Comparison of ENCODE assay signal across 22 mouse cellular contexts in the genomic region with DNA sequence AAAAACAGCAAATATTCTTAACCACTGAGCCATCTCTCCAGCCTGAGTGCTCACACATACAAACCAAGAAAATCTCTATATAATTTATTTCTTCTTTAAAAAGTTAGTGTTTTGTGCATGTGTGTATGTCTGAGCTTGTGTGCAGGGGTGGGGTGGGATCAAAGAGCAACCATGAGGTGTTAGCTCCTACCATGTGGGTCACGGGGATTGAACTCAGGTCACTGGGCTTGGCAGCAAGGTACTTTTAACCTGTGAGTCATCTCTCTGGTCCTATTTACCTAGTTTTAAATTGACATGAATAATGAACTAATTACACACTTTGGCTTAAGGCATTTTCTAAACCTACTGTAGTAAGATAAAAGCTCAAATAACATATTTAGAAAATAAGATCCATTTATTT. TPM values are rescaled to one million over a fixed set of nuclear protein-coding genes. Genes with fewer than 3 reads are reported as not detected.
A peak's percentile ranks its signal among the peaks of the same experiment; 100 is the strongest.
DNase-seq lines count a peak whose midpoint lies in the region; ATAC-seq and TF ChIP-seq lines count a peak whose summit lies in the region.
"Had no signal": no experiment of that assay in that cellular context is flagged by ENCODE, and none has a peak within 500 bp of the region (broad histone marks: within the 10 kb centered on the region; RNA-seq: fewer than 3 reads in every experiment).

No protein-coding gene starts in this region.

- H3K79me2 ChIP-seq in liver, adult 2 months (ENCODE audit: control insufficient read depth, insufficient read depth, low read length), result no peaks in the 10 kb centered on the region; the same call in 1 of the 2 replicates

- H3K27ac ChIP-seq in intestine, embryonic 15.5 days, result no peak overlapping the region
- H3K27ac ChIP-seq in intestine, postnatal 0 days (ENCODE audit: low read depth, low read length), result no peak overlapping the region
- H3K27ac ChIP-seq in liver, adult 2 months (replicated peaks; ENCODE audit: insufficient read depth, low read depth, low read length), result no peak overlapping the region
- H3K27ac ChIP-seq in liver, embryonic 11.5 days (ENCODE audit: low read depth, low read length), result no peak overlapping the region
- H3K27ac ChIP-seq in intestine, embryonic 16.5 days (ENCODE audit: low read length), result no peak overlapping the region
- H3K27ac ChIP-seq in stomach, postnatal 0 days (replicated peaks), result no peak overlapping the region
- H3K27ac ChIP-seq in hindbrain, embryonic 10.5 days, result no peak overlapping the region

- no peaks in the 10 kb centered on the region for H3K4me1 ChIP-seq in intestine, embryonic 15.5 days (replicated peaks)
- no peaks in the 10 kb centered on the region for H3K4me1 ChIP-seq in intestine, postnatal 0 days (replicated peaks; ENCODE audit: control insufficient read depth, insufficient read depth, low read length)
- H3K4me1 ChIP-seq in liver, adult 2 months (ENCODE audit: control insufficient read depth, insufficient read depth, low read length), result peaks cover 4% of the 10 kb centered on the region; the same call in 1 of the 2 replicates
- H3K4me1 ChIP-seq in liver, embryonic 11.5 days (replicated peaks; ENCODE audit: control insufficient read depth, insufficient read depth, low read length), result no peaks in the 10 kb centered on the region
- no peaks in the 10 kb centered on the region for H3K4me1 ChIP-seq in intestine, embryonic 16.5 days (ENCODE audit: control insufficient read depth, insufficient read depth, low read length)
- H3K4me1 ChIP-seq in stomach, postnatal 0 days (replicated peaks; ENCODE audit: control insufficient read depth, insufficient read depth), result no peaks in the 10 kb centered on the region
- H3K4me1 ChIP-seq in hindbrain, embryonic 10.5 days (replicated peaks), result no peaks in the 10 kb centered on the region

- no peak overlapping the region for H3K4me3 ChIP-seq in intestine, embryonic 15.5 days (replicated peaks)
- no peak overlapping the region for H3K4me3 ChIP-seq in intestine, postnatal 0 days (ENCODE audit: low read depth, low read length)
- H3K4me3 ChIP-seq in liver, adult 2 months (ENCODE audit: insufficient read depth, low read depth, low read length), result no peak overlapping the region
- no peak overlapping the region for H3K4me3 ChIP-seq in liver, embryonic 11.5 days (ENCODE audit: low read depth, low read length)
- H3K4me3 ChIP-seq in intestine, embryonic 16.5 days (ENCODE audit: low read length), result no peak overlapping the region
- H3K4me3 ChIP-seq in stomach, postnatal 0 days (ENCODE audit: low read depth, low read length), result no peak overlapping the region
- H3K4me3 ChIP-seq in hindbrain, embryonic 10.5 days, result no peak overlapping the region

- no peaks in the 10 kb centered on the region for H3K27me3 ChIP-seq in intestine, embryonic 15.5 days (replicated peaks)
- H3K27me3 ChIP-seq in intestine, postnatal 0 days (replicated peaks; ENCODE audit: control insufficient read depth, insufficient read depth, low read length), result no peaks in the 10 kb centered on the region
- no peaks in the 10 kb centered on the region for H3K27me3 ChIP-seq in liver, adult 2 months (ENCODE audit: control insufficient read depth, insufficient read depth, low read length)
- no peaks in the 10 kb centered on the region for H3K27me3 ChIP-seq in liver, embryonic 11.5 days (replicated peaks; ENCODE audit: control insufficient read depth, insufficient read depth, low read length)
- no peaks in the 10 kb centered on the region for H3K27me3 ChIP-seq in intestine, embryonic 16.5 days (replicated peaks; ENCODE audit: control insufficient read depth, insufficient read depth, low read length)
- H3K27me3 ChIP-seq in stomach, postnatal 0 days (ENCODE audit: control insufficient read depth, insufficient read depth, low read length), result no peaks in the 10 kb centered on the region
- no peaks in the 10 kb centered on the region for H3K27me3 ChIP-seq in hindbrain, embryonic 10.5 days (ENCODE audit: insufficient read depth, poor library complexity, severe bottlenecking)
- H3K27me3 ChIP-seq: CH12.LX, Patski had no signal

- 0 out of 2 replicates have a peak, but pooled peaks have one; percentile 63 for ATAC-seq in intestine, embryonic 15.5 days
- no peak for ATAC-seq in intestine, postnatal 0 days
- no peak for ATAC-seq in liver, embryonic 11.5 days (replicated peaks; ENCODE audit: low FRiP score)
- ATAC-seq in intestine, embryonic 16.5 days, result peak; percentile 55; the same call in 1 of the 2 replicates
- ATAC-seq in stomach, postnatal 0 days (ENCODE audit: low FRiP score, low TSS enrichment), result no peak
- ATAC-seq: activated CD4-positive, CD25-positive, alpha-beta regulatory T cell, adult 4 months; CD4-positive, CD25-positive, alpha-beta regulatory T cell, adult 4 months; Patski had no signal

- TF ChIP-seq CTCF in intestine, postnatal 0 days (IDR thresholded peaks at IDR 0.05; ENCODE audit: low read depth), result no peak
- TF ChIP-seq CTCF in liver, adult 2 months (IDR thresholded peaks at IDR 0.05; ENCODE audit: low read depth, low read length), result no peak
- TF ChIP-seq CTCF in stomach, postnatal 0 days (IDR thresholded peaks at IDR 0.05; ENCODE audit: low read depth), result no peak

- no peak overlapping the region for H3K9ac ChIP-seq in intestine, embryonic 15.5 days
- H3K9ac ChIP-seq in intestine, postnatal 0 days (ENCODE audit: low read depth, low read length), result no peak overlapping the region
- H3K9ac ChIP-seq in liver, adult 2 months (ENCODE audit: low read depth, low read length), result no peak overlapping the region
- H3K9ac ChIP-seq in liver, embryonic 11.5 days (ENCODE audit: low read depth, low read length), result no peak overlapping the region
- no peak overlapping the region for H3K9ac ChIP-seq in intestine, embryonic 16.5 days (ENCODE audit: low read depth, low read length)
- no peak overlapping the region for H3K9ac ChIP-seq in stomach, postnatal 0 days (ENCODE audit: low read length)

- H3K36me3 ChIP-seq in intestine, embryonic 15.5 days, result no peaks in the 10 kb centered on the region
- peaks cover 4% of the 10 kb centered on the region; the same call in 1 of the 2 replicates for H3K36me3 ChIP-seq in intestine, postnatal 0 days (ENCODE audit: control insufficient read depth, insufficient read depth)
- no peaks in the 10 kb centered on the region; the same call in 1 of the 2 replicates for H3K36me3 ChIP-seq in liver, adult 2 months (ENCODE audit: control insufficient read depth, insufficient read depth, low read length)
- no peaks in the 10 kb centered on the region for H3K36me3 ChIP-seq in liver, embryonic 11.5 days (ENCODE audit: control insufficient read depth, insufficient read depth, low read length)
- H3K36me3 ChIP-seq in intestine, embryonic 16.5 days (ENCODE audit: control insufficient read depth, insufficient read depth, low read length), result no peaks in the 10 kb centered on the region
- no peaks in the 10 kb centered on the region for H3K36me3 ChIP-seq in stomach, postnatal 0 days (ENCODE audit: control insufficient read depth, insufficient read depth, low read length)
- peaks cover 15% of the 10 kb centered on the region for H3K36me3 ChIP-seq in hindbrain, embryonic 10.5 days

- no peak overlapping the region for H3K4me2 ChIP-seq in intestine, embryonic 15.5 days (replicated peaks)
- H3K4me2 ChIP-seq in intestine, postnatal 0 days (replicated peaks; ENCODE audit: low read depth), result no peak overlapping the region
- no peak overlapping the region for H3K4me2 ChIP-seq in liver, embryonic 11.5 days
- H3K4me2 ChIP-seq in intestine, embryonic 16.5 days (ENCODE audit: low read depth, low read length), result no peak overlapping the region
- H3K4me2 ChIP-seq in stomach, postnatal 0 days (replicated peaks; ENCODE audit: low read depth), result no peak overlapping the region

- no peak for TF ChIP-seq EP300 in stomach, postnatal 0 days (optimal IDR thresholded peaks at IDR 0.05)

- H3K9me3 ChIP-seq in intestine, embryonic 15.5 days, result no peaks in the 10 kb centered on the region
- no peaks in the 10 kb centered on the region for H3K9me3 ChIP-seq in intestine, postnatal 0 days (ENCODE audit: control insufficient read depth)
- no peaks in the 10 kb centered on the region for H3K9me3 ChIP-seq in liver, embryonic 11.5 days (ENCODE audit: control insufficient read depth, low read length)
- H3K9me3 ChIP-seq in intestine, embryonic 16.5 days (ENCODE audit: control insufficient read depth, low read length), result no peaks in the 10 kb centered on the region
- no peaks in the 10 kb centered on the region for H3K9me3 ChIP-seq in stomach, postnatal 0 days (ENCODE audit: control insufficient read depth, low read length)
- no peaks in the 10 kb centered on the region for H3K9me3 ChIP-seq in hindbrain, embryonic 10.5 days
- H3K9me3 ChIP-seq: G1E had no signal

- DNase-seq in liver, adult 2 months (ENCODE audit: extremely low read depth, low read depth, low spot score), result peak; percentile 74
- no peak for DNase-seq in liver, embryonic 11.5 days (ENCODE audit: low spot score)
- DNase-seq in stomach, postnatal 0 days (ENCODE audit: low spot score), result peak; percentile 20
- no peak for DNase-seq in hindbrain, embryonic 10.5 days (ENCODE audit: low spot score)
- no peak for DNase-seq in heart, adult 8-10 months (ENCODE audit: low spot score)
- DNase-seq: adrenal gland, adult 2 months; adrenal gland, adult 8-10 months; adrenal gland, postnatal 10 days; adrenal gland, postnatal 14 days; adrenal gland, postnatal 25 days; adrenal gland, postnatal 36 days; B cell, adult 2 months; cerebellum, adult 11 months; cerebellum, adult 11-12 months had no signal

- 82% methylated on average over 1 of the region's 1 CpGs for WGBS in intestine, embryonic 15.5 days
- WGBS in intestine, postnatal 0 days, result 28% methylated on average over 1 of the region's 1 CpGs
- WGBS in liver, adult 2 months, result 47% methylated on average over 1 of the region's 1 CpGs
- WGBS in liver, embryonic 11.5 days, result 93% methylated on average over 1 of the region's 1 CpGs
- 87% methylated on average over 1 of the region's 1 CpGs for WGBS in intestine, embryonic 16.5 days
- 73% methylated on average over 1 of the region's 1 CpGs for WGBS in stomach, postnatal 0 days
- 98% methylated on average over 1 of the region's 1 CpGs for WGBS in hindbrain, embryonic 10.5 days

- TF ChIP-seq POLR2A in liver, adult 2 months (IDR thresholded peaks at IDR 0.05; ENCODE audit: extremely low read depth, insufficient read depth, low read length), result no peak

RNA-seq across cellular contexts. Expression of a gene that starts 51.9 kb away (rescaled TPM):
- 15.0 and 15.9 TPM in 2 replicates for polyA plus RNA-seq in intestine, embryonic 15.5 days (2015; fragmentation: Nextera tagmentation; extraction: Ambion mirVana)
- 7.8 and 8.8 TPM in 2 replicates for polyA plus RNA-seq in intestine, postnatal 0 days (2015; fragmentation: Nextera tagmentation; extraction: Ambion mirVana)
- 15.5 and 17.6 TPM in 2 replicates for total RNA-seq in liver, adult 2 months (2014; rRNA removed)
- polyA plus RNA-seq in liver, adult 2 months (2012; rRNA removed), result 4.2 and 4.7 TPM in 2 replicates
- polyA plus RNA-seq in liver, embryonic 11.5 days (2014; fragmentation: Nextera tagmentation; extraction: Ambion mirVana), result 9.8 and 11.1 TPM in 2 replicates
- polyA plus RNA-seq in intestine, embryonic 16.5 days (2015; fragmentation: Nextera tagmentation; extraction: Ambion mirVana), result 9.5 and 10.0 TPM in 2 replicates
- 8.4 and 9.0 TPM in 2 replicates for polyA plus RNA-seq in stomach, postnatal 0 days (2015; fragmentation: Nextera tagmentation; extraction: Ambion mirVana)
- polyA plus RNA-seq in hindbrain, embryonic 10.5 days (2016; fragmentation: Nextera tagmentation; extraction: Ambion mirVana), result 15.9 TPM in 2 replicates
- 10 to 100 TPM; 22.8 to 27.1 (median 26.1) TPM for total RNA-seq in heart, adult 8-10 months (2022)

Comparison
In these comparisons a context has a peak if more than half of its experiments do, and no peak if none do; other contexts are left out.
1. ATAC-seq: peak in intestine, embryonic 15.5 days (single experiment) and intestine, embryonic 16.5 days (single experiment); none in intestine, postnatal 0 days (single experiment), liver, embryonic 11.5 days (single experiment) and stomach, postnatal 0 days (single experiment).
2. DNase-seq: peak in liver, adult 2 months (single experiment) and stomach, postnatal 0 days (single experiment); none in liver, embryonic 11.5 days (single experiment), hindbrain, embryonic 10.5 days (single experiment) and heart, adult 8-10 months (single experiment).